Mouse (Mus musculus) liver, embryonic 14.5 days (tissue): Measurements from ENCODE around the gene Itm2b. TPM values are rescaled to one million over a fixed set of nuclear protein-coding genes. Genes with fewer than 3 reads are reported as not detected.

Source experiments
- ATAC-seq: fragments of 200-750 bp; cut with Nextera tagmentation; 2 replicates; pipeline ENCODE4 v1.8.0; 2017; ENCODE audit warnings: moderate number of reproducible peaks, mild to moderate bottlenecking, moderate library complexity; ENCODE audit not compliant: insufficient read depth
- DNase-seq, 3 experiments: peaks; one replicate each; pipeline ENCODE4 v3.0.0-alpha.2; 2012 to 2013; ENCODE audit warnings: low read depth in 3 of 3, low spot score in 3 of 3
- H3K27ac ChIP-seq: fragments of 300-500 bp; sonication (generic); 2 replicates; pipeline ENCODE4 v1.5.1; 2014; ENCODE audit warnings: moderate library complexity, mild to moderate bottlenecking, control low read depth, inconsistent platforms
- H3K27me3 ChIP-seq: fragments of 300-500 bp; sonication (generic); 2 replicates; pipeline ENCODE4 v1.6.1; 2014; ENCODE audit warnings: mild to moderate bottlenecking, low read length, moderate library complexity; ENCODE audit not compliant: control insufficient read depth, insufficient read depth
- H3K36me3 ChIP-seq: fragments of 300-500 bp; sonication (generic); replicated peaks from 2 replicates; pipeline ENCODE4 v1.6.1; 2014; ENCODE audit warnings: low read depth; ENCODE audit not compliant: control insufficient read depth, insufficient read depth
- H3K4me1 ChIP-seq, 2 experiments: fragments of 200-500 bp in 1 of 2; fragments of 300-500 bp in 1 of 2; sonication (generic) in 1 of 2; replicated peaks; 2 replicates each; pipeline ENCODE4 v1.6.1; 2012 to 2014; ENCODE audit warnings: antibody characterized with exemption in 1 of 2, inconsistent platforms in 1 of 2, low read length in 1 of 2; ENCODE audit not compliant: control insufficient read depth in 2 of 2, insufficient read depth in 2 of 2
- H3K4me2 ChIP-seq: fragments of 300-500 bp; sonication (generic); 2 replicates; pipeline ENCODE4 v1.6.1; 2014; ENCODE audit warnings: low read depth, mild to moderate bottlenecking, control low read depth, moderate library complexity
- H3K4me3 ChIP-seq, 2 experiments: fragments of 200-500 bp in 1 of 2; fragments of 300-500 bp in 1 of 2; sonication (generic) in 1 of 2; 2 replicates each; pipeline ENCODE4 v1.5.1; 2012 to 2014; ENCODE audit warnings: low read depth in 2 of 2, low read length in 2 of 2, mild to moderate bottlenecking in 2 of 2, control low read depth in 1 of 2, inconsistent platforms in 1 of 2, moderate library complexity in 1 of 2; ENCODE audit not compliant: insufficient read depth in 1 of 2
- H3K9ac ChIP-seq: fragments of 300-500 bp; sonication (generic); replicated peaks from 2 replicates; pipeline ENCODE4 v1.6.1; 2014; ENCODE audit warnings: mild to moderate bottlenecking, control low read depth, moderate library complexity
- H3K9me3 ChIP-seq: fragments of 300-500 bp; sonication (generic); 2 replicates; pipeline ENCODE4 v1.6.1; 2016; ENCODE audit warnings: low read length, mixed read lengths; ENCODE audit not compliant: control insufficient read depth
- CTCF ChIP-seq: IDR thresholded peaks from 2 replicates; pipeline ENCODE4 v1.5.1; 2016; ENCODE audit warnings: antibody characterized with exemption, low read depth, control low read depth
- EP300 ChIP-seq: IDR thresholded peaks from 2 replicates; pipeline ENCODE4 v1.6.1; 2016; ENCODE audit warnings: antibody characterized with exemption, low read depth
- WGBS: fragments of 180-500 bp; shearing (Covaris S2); extraction: QIAGEN DNeasy Blood & Tissue Kit; methylation state at CpG from one replicate; pipeline ENCODE4 v1.1.7; 2014; ENCODE audit not compliant: insufficient replicate concordance; 5-methylcytosine and 5-hydroxymethylcytosine counted together
- polyA plus RNA-seq, 2 experiments: library from polyadenylated mRNA; depleted of rRNA in 1 of 2; stranded (reverse) in 1 of 2; unstranded in 1 of 2; fragments of >200 nt; fragmentation: Nextera tagmentation in 1 of 2; extraction: Ambion mirVana in 1 of 2; gene quantifications; 2 replicates each; pipeline versions ENCODE4 v1.2.1 to v1.2.3; 2012 to 2014

Itm2b gene
- polyA plus RNA-seq, 2 experiments = 206 to 396 TPM

GRCm38 (mm10) chr14:73329871-73330270 is 55.2 kb downstream of the Itm2b start:
- no peak overlapping the region for H3K4me3 ChIP-seq
- H3K4me2 ChIP-seq = no peak overlapping the region
- no peak for TF ChIP-seq CTCF
- ATAC-seq (no peak), DNase-seq (no peak)
- no peaks in the 10 kb centered on the region for H3K27me3 ChIP-seq
- no peaks in the 10 kb centered on the region for H3K36me3 ChIP-seq
- H3K27ac ChIP-seq = no peak overlapping the region
- WGBS = 64% methylated on average over 2 of the region's 2 CpGs
- H3K9me3 ChIP-seq = no peaks in the 10 kb centered on the region
- H3K4me1 ChIP-seq = peaks cover 6 to 11% of the 10 kb centered on the region in 2 experiments
- no peak overlapping the region for H3K9ac ChIP-seq

DNA sequence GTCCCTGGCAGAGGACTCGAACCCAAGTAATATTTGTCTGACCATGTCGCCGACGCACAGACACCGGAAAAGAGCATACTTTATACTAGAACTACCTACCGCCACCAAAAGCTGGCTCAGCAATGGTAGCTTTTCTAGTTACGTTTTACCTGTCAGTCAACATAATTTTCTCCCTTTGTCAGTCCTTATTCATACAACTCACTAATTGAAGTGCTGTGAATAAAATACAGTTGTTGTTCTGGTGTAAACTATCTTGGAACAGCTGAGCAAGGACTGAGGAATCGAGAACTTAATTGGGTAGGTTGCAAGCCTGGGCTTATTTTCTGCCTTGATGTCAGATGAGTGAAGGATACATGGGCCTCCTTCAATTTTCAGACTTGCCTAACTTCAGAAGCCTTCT is 58.6 kb downstream of the Itm2b start:
- peak overlapping the region; percentile 96 for H3K9ac ChIP-seq
- no peaks in the 10 kb centered on the region for H3K9me3 ChIP-seq
- no peak for TF ChIP-seq CTCF
- peak overlapping the region; percentile 96 for H3K4me2 ChIP-seq
- H3K27me3 ChIP-seq = no peaks in the 10 kb centered on the region
- peaks cover 21 to 28% of the 10 kb centered on the region in 2 experiments for H3K4me1 ChIP-seq
- peak overlapping the region; percentile 90 for H3K27ac ChIP-seq
- DNase-seq (no peak), ATAC-seq (no peak)
- no peaks in the 10 kb centered on the region; the same call in 1 of the 2 replicates for H3K36me3 ChIP-seq
- peak overlapping the region; percentile 89 to 92 for H3K4me3 ChIP-seq
- 16% methylated on average over 8 of the region's 8 CpGs for WGBS

GRCm38 (mm10) chr14:73325456-73326381 is 59.4 kb downstream of the Itm2b start, which contains the start of gene Rb1:
Gene Rb1, minus strand, starts transcription at chr14:73325822.
- Histone ChIP-seq H3K27ac (peak within 1 kb of the TSS; percentile 90), H3K9me3 (no peaks in the 10 kb centered on the region), H3K27me3 (no peaks in the 10 kb centered on the region), H3K4me2 (peak within 1 kb of the TSS; percentile 96), H3K36me3 (peaks cover 7% of the 10 kb centered on the region), H3K9ac (peak within 1 kb of the TSS; percentile 96), H3K4me1 (peaks cover 27 to 36% of the 10 kb centered on the region in 2 experiments), H3K4me3 (peak within 1 kb of the TSS; percentile 89 to 92)
- WGBS = under 1% methylated on average over 102 of the region's 135 CpGs
- DNase-seq (peak; percentile 71 to 78 (median 76)), ATAC-seq (peak; percentile 90)
- TF ChIP-seq CTCF (no peak), EP300 (no peak)

DNA sequence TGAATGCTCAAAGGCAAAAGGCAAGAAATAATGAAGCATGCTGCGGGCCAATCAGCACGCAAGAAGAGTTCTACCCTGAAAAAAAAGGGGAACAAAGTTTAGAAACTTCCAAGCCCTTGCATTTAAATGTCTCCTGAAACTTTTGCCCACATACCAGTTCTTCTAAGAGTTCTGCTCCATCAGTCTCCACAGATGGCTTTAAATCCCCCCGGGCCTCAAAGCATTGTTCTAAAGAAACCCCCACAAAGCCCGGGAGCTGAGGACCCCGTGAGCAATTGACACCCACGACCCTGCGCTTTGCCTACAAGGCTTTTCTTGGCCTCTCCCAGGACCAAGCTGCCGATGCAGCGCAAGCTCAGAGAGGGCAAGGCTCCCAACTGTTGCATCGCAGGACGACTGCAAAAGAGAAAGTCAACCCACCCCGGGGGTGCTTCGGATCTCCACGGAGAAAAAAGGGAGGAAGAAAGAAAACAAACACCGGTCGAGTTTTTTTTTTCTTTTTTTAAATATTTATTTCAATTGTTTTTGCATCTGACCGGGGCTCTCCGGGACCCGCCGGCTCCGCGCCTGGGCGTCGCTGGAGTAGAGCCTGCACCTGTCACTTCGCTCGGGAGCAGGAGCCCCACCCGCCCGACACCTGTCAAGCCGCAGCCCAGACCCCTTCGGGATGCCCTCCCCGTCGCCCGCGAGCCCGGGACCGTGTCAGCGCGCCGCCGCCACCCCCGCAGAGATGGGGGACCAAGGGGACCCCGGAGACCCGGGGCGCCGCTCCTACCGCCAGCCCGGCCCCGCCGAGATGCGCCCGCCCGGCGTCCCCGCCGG is 60.2 kb downstream of the Itm2b start:
- under 1% methylated on average over 55 of the region's 55 CpGs for WGBS
- Histone ChIP-seq H3K4me3 (peak overlapping the region; percentile 89 to 92), H3K9ac (peak overlapping the region; percentile 96), H3K27ac (peak overlapping the region; percentile 90), H3K36me3 (peaks cover 12% of the 10 kb centered on the region), H3K4me2 (peak overlapping the region; percentile 96), H3K9me3 (no peaks in the 10 kb centered on the region), H3K4me1 (peaks cover 31 to 40% of the 10 kb centered on the region in 2 experiments), H3K27me3 (no peaks in the 10 kb centered on the region)
- ATAC-seq = peak; percentile 27; the same call in 1 of the 2 replicates
- no peak for TF ChIP-seq EP300
- TF ChIP-seq CTCF = no peak
- no peak for DNase-seq
